Mouse (Mus musculus) skeletal muscle tissue, adult 2 months (tissue): ENCODE data around the gene Fam126b.
"Not testable (repeated sequence)": the region's sequence is repeated elsewhere in the genome, so short reads cannot be mapped to it uniquely, and the experiment has no call there.

Experiments used
- DNase-seq: peaks from one replicate; pipeline ENCODE4 v3.0.0-alpha.2; 2012; ENCODE audit warnings: low read depth, low spot score

Fam126b gene

DNA sequence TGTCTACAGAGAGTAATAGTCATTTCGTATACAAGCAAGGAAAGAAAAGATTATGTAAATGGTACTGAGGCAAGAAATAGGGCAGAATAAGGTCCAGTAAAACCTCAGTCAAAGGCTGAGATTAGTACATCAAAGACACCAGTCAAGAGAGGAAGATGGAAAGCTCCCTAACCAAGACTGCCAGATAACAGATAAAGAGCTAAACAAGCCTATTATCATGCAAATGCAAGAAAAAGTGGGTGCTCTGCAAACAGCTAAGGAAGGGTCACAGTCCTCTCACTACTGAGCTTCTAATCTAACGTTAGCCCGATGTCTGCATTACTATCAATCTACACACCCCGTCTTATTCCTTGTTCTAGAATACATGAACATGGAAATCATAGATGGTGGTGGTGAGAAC is 15.7 kb downstream of the Fam126b start:
- no peak for DNase-seq

DNA sequence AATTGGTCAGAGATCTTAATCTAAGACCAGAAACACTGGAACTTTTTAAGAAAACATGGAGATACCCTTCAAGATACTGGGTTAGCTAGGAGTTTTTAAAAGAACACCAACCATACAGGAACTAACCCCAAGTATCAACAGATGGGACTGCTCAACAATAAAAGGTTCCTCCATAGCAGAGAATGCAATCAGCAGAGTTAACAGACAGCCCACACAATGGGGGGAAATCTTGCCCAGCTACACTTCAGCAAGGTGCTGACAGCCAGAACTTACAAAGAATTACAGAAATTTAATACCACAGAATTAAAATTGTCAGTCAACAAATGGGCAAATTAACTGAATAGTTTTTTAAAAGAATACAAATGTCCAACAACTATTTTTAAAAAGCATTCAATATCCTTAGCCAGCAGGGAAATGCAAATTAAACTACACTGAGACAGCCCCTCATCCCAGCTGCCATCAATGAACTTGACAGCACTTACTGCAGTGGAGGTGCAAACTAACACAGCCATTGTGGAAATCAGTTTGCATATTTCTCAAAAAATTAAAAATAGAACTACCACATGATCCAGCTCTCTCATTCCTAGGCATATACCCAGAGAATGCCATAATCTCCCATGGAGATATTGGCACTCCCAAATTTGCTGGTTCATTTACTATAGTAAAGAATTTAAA is 17.5 kb downstream of the Fam126b start:
- no peak for DNase-seq

DNA sequence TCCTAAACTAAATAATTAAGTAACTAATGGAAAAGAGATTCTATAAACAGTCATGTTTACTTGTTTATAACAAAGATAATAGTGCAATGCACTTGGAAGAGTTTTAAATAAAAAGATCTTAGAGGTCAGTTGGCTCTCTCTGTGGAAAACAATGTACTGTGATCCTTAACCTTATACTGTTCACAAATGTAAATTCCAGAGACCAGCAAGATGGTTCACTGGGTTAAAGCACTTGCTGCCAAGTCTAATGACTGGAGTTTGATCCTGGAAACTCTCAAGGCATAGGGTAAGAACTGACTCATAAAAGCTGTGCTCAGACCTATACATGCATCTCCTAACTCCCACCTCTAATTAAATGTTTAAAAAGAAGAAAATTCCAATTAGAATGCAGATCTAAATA is 19.5 kb downstream of the Fam126b start:
- DNase-seq: no peak

DNA sequence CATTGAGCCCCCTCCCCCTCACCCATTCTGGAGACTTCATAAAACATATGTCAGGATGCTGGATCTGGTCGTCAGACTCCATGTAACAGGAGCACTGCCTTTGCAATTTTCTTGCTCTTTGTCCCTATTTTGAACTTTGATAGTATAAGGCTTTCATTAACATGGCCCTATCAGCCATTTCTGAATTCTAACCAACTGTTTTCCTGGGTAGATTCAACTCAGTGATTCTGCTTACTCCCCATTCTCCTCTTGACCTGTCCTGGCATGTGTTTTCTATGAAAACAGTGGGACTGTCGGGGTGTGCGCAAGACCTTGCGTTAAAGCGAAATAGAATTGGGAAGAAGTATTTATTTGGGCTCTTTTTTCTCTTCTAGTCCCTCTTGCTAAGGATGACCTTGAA is 21.1 kb downstream of the Fam126b start:
- DNase-seq: no peak

DNA sequence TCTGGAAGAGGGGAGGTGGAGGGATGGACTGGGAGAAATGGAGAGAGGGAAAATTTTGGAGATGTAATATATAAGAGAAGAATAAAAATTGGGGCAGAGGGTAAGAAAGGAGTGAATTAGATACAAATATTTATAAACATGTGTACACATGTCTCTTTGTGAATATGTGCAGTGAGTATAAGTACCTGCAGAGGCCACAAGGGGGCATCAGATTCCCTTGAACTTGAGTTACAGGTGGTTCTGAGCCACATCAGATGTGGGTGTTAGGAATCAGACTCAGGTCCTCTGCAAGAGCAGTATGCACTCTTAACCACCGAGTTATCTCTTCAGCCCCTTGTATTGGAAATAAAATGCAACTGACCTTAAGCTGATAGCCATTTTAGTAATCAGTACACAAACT is 23.7 kb downstream of the Fam126b start:
- DNase-seq: peak; percentile 6

DNA sequence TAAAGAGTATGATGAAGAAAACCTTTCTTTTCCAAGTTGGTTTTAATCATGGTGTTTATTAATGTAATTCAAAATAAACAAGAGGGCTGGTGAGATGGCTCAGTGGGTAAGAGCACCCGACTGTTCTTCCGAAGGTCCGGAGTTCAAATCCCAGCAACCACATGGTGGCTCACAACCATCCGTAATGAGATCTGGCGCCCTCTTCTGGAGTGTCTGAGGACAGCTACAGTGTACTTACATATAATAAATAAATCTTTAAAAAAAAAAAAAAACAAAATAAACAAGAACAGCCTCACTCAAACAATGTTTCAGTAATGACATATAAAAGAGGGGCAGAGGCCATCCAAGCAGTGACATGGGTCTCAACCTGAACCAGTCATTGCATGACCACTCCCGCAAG is 25.8 kb downstream of the Fam126b start:
- not testable (repeated sequence) for DNase-seq

DNA sequence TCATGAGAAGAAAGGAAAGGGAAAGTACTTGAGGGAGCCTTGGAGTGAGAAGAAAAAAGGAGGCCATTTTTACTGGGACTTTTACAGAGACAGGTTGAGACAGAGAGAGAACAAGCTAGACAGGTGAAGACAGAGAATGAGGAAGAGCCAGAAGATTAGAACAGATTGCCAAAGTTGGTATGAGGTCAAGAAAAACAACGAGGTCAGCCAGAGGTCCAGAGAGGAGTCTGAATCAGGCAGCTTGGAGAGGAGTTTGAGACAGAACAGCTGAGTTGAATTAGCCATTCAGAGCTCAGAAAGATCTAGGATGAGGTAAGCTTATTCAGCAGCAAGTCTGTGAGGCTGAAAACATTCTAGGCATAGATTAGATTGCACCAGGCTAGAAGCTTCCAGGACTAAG is 44.7 kb downstream of the Fam126b start:
- DNase-seq: no peak

DNA sequence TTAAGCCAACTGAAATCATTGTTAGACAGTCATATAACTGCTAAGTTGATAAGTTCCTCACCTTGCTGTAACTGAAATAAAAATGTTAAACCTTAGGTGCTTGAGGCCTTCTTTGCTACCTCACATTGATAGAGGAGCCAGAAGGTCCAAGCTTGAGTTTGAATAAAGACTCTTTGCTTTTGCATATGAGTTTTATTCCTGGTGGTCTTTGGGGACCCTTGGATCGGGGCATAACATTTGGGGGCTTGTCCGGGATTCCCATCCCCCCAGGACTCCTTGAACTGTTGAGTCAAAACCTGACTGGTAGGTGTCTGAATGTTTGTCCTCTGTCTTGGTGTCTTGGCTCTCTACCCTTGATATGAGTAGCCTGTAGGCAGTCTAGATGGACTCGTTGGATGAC is 78.9 kb downstream of the Fam126b start:
- DNase-seq: no peak

DNA sequence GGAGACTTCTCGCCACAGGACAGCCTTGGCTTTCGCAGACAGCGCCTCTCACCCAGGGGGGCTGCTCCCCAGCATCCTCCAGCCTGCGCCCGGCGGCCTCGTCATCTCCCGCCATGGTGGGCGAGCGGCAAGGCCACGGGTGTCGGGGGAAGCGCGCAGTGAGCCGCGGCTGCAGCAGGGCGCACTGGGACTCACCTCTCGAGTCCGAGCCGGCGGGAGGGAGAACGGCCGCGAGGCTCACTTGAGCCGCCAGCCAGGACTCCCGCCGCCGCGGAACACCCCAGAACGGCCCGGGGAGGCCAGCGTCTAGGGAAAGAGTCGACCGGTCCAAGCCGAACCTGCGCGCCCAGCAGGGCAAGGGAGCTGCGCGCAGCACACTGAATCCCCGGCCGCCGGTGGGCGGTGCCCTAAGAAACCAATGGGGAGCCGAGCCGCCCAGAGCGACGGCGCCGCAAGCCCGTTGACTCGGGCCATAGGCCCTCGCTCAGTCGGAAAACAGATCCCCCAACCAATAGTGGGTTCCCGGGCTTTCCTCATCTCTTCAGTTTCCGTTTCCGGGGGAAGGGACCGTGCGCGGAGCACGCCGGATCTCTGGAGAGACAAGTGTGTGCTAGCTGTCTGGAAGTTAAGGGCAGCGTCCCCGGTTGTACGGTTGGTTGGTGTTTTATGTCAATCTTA is 81.4 kb downstream of the Fam126b start, which contains the start of gene Orc2:
Orc2 (minus strand) TSS at position 533 of the 678 bp plus-strand sequence.
- DNase-seq: peak; percentile 88

DNA sequence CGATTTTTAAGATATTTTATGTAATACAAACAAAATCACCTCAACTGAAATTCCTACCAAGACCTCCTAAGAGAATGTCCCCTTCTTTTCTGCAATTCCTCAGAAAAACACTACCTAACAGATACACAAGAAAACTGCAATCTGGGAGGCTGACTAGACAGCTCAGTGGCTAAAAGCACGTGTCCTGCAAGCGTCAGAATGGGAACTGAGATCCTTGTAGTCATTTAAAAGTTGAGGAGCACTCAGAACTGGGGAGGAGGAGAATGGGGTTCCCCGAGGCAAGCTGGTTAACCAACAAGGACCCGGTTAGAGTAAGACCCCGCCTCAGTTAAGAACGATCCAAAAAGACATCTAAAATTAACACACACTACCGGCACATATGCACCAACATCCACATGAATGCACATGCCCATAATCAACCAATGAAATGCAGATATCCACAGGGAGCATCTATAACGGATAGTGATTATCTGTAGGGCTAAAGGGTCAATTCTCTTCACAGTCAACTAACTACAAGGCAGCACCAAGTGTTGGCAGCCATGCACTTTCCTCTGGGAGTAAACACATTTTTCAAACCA is 82.2 kb downstream of the Fam126b start:
- no peak for DNase-seq

DNA sequence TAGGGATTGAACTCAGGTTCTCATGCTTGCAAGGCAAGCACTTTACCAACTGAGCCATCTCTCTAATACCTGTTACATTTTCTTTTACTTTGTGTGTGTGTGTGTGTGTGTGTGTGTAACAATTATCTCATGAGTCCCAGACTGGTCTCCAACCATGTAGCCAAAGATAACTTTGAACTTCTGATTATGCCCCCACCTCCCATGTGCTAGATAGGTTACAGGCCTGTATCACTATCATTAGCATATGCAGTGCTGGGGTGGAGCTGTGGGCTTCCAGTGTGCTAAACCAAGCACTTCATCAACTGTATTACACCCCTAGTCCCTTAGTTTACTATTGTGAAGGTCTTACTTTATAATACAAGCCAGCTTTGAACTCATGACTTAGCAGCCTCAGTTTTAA is 83.0 kb downstream of the Fam126b start:
- no peak for DNase-seq

DNA sequence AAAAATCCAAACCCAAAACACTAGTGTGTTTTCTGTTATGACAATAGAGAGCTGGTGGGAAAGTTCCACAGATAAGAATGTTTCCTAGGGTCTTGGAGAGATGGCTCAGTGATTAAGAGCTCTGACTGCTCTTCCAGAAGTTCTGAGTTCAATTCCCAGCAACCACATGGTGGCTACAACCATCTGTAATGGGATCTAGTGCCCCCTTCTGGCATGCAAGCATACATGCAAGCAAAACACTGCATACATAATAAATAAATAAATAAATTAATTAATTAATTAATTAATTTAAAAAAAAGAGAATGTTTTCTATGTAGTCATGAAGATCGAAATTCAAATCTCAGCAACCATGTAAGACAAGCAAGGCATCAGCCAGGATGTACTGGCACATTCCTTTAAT is 87.4 kb downstream of the Fam126b start:
- DNase-seq: no peak

DNA sequence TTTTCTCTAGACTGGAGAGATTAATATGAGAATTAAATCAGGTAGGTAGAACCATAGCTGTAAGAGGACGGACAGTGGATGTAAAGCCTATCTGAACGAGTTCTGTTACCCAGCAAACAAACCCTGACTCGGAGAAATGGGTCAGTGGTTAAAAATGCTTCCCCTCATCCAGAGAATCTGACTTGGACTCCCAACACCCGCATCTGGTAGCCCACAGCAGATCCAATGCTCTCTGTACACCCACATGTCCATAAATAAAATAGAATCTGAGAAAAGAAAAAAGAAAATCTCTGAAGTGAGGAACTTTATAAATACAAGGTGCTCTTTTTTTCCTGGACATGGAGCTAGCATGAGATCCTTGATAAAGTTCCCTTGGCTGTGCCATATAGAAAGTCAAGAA is 88.4 kb downstream of the Fam126b start:
- no peak for DNase-seq

DNA sequence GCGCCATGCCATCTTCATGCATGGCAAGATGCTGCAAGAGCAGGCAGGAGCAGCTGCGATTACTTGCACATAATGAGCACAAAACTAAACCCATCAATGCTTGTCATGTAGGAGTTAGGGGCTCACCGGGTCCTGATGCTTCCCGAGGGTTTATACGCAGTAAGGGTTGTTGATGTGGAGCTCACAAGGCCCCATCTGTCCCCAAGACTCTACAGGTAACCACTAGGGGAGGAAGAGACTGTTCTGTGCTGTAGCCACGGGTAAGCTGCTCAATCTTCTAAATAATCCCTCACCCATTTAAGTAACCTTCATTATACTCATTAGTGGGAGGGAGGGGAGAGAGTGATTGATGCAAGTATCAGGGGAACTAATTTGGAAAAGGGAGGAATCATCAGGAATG is 90.5 kb downstream of the Fam126b start:
- DNase-seq: no peak

DNA sequence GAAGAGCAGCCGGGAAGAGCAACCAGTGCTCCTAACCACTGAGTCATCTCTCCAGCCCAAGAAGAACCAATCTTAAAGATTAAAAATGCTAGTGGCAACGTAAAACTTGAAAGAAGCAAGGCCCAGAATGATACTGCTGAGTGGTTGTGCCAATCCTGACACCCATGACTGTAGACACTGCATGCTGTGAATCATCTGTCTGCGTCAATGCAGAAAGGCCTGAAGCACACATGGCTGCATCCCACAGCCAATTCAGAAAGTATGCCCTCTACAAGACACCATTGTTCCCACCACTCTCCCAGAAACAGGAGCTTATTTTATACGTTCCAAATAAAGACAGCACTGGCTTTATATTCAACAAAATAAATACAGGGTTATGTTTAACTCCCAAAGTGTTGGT is 103.5 kb downstream of the Fam126b start:
- no peak for DNase-seq

DNA sequence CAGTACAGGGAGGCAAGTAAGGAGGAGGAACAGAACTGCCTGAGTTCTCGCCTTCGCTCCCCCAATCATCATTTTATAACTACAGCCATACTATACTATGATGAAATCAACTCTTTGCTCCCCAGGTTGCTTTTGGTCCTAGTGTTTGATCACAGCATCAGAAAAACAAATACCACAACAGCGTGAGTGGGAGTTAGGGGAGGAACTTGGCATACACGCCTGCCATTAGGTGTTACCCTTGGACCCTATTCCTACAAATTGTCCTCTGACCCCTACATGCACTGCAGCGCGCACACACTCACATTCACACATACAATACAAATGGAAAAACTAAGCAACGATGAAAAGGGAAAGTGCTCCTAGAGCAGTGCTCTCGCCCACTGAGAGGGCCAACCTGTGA is 110.5 kb downstream of the Fam126b start:
- no peak for DNase-seq
